Mouse (Mus musculus) heart, postnatal 0 days (tissue): ENCODE data around the gene St6galnac5. TPM values are rescaled to one million over a fixed set of nuclear protein-coding genes. Genes with fewer than 3 reads are reported as not detected.
"Not testable (repeated sequence)": the region's sequence is repeated elsewhere in the genome, so short reads cannot be mapped to it uniquely, and the experiment has no call there.

ENCODE experiments used
- ATAC-seq: fragments of 200-750 bp; cut with Nextera tagmentation; 2 replicates; pipeline ENCODE4 v1.8.0; 2017; ENCODE audit warnings: low read depth, moderate number of reproducible peaks, moderate library complexity; ENCODE audit not compliant: insufficient read depth
- DNase-seq: peaks from one replicate; pipeline ENCODE4 v3.0.0-alpha.2; 2016; ENCODE audit warnings: low spot score
- H3K27ac ChIP-seq: fragments of 300-500 bp; sonication (generic); 2 replicates; pipeline ENCODE4 v1.5.1; 2014; ENCODE audit warnings: low read depth, mild to moderate bottlenecking
- H3K27me3 ChIP-seq: fragments of 300-500 bp; sonication (generic); 2 replicates; pipeline ENCODE4 v1.6.1; 2014; ENCODE audit warnings: low read length, mixed read lengths; ENCODE audit not compliant: control insufficient read depth, insufficient read depth
- H3K36me3 ChIP-seq: fragments of 300-500 bp; sonication (generic); replicated peaks from 2 replicates; pipeline ENCODE4 v1.6.1; 2014; ENCODE audit warnings: low read length, mixed read lengths; ENCODE audit not compliant: control insufficient read depth, insufficient read depth
- H3K4me1 ChIP-seq: fragments of 300-500 bp; sonication (generic); 2 replicates; pipeline ENCODE4 v1.6.1; 2014; ENCODE audit warnings: antibody characterized with exemption; ENCODE audit not compliant: control insufficient read depth, insufficient read depth
- H3K4me2 ChIP-seq: fragments of 300-500 bp; sonication (generic); 2 replicates; pipeline ENCODE4 v1.6.1; 2014; ENCODE audit warnings: low read depth, mild to moderate bottlenecking, low read length, moderate library complexity
- H3K4me3 ChIP-seq: fragments of 300-500 bp; sonication (generic); 2 replicates; pipeline ENCODE4 v1.5.1; 2014; ENCODE audit warnings: low read depth, low read length
- H3K9ac ChIP-seq: fragments of 300-500 bp; sonication (generic); replicated peaks from 2 replicates; pipeline ENCODE4 v1.6.1; 2014; ENCODE audit warnings: low read depth, low read length, mixed read lengths
- H3K9me3 ChIP-seq: fragments of 300-500 bp; sonication (generic); replicated peaks from 2 replicates; pipeline ENCODE4 v1.6.1; 2016; ENCODE audit warnings: low read length; ENCODE audit not compliant: control insufficient read depth
- CTCF ChIP-seq: IDR thresholded peaks from 2 replicates; pipeline ENCODE4 v1.5.1; 2016; ENCODE audit warnings: antibody characterized with exemption, control low read depth, low read depth
- EP300 ChIP-seq: IDR thresholded peaks from 2 replicates; pipeline ENCODE4 v1.6.1; 2016; ENCODE audit warnings: antibody characterized with exemption, low read depth
- WGBS: fragments of 180-500 bp; shearing (Covaris S2); extraction: QIAGEN DNeasy Blood & Tissue Kit; methylation state at CpG from one replicate; pipeline ENCODE4 v1.1.7; 2014; 5-methylcytosine and 5-hydroxymethylcytosine counted together
- polyA plus RNA-seq: library from polyadenylated mRNA; unstranded; fragments of >200 nt; fragmentation: Nextera tagmentation; extraction: Ambion mirVana; gene quantifications from 2 replicates; pipeline ENCODE4 v1.2.1, GENCODE M21; 2015
- total RNA-seq: library from RNA; depleted of rRNA; stranded (reverse); fragments of >200 nt; gene quantifications from 2 replicates; pipeline ENCODE4 v1.2.3, GENCODE M21; 2014; ENCODE audit warnings: low replicate concordance

Gene St6galnac5
- total and polyA plus RNA-seq, 2 experiments from 2014 or later = 0.03 TPM; not detected in 1

DNA sequence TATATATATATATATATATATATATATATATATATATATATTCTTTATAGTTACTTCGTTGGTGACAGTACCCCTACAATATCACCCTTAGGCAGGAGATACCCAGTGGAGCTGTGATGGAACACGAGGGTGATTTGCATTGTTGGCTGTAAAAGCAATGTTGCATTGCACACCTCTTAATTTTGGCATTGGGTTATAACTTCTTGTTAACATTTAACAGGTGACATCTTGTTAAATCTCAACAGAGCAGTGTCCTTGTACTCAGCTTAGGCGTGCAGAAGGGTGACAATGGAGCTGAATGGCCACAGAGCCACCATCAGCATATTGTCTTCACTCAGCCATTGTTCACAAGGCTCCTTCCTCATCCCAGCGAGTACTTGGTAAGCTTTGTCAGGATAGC, 185.8 kb downstream of the St6galnac5 start:
- Histone ChIP-seq H3K27me3 (no peaks in the 10 kb centered on the region), H3K36me3 (0 out of 2 replicates have a peak, but pooled peaks cover 7% of the 10 kb centered on the region), H3K9ac (no peak overlapping the region), H3K9me3 (0 out of 2 replicates have a peak, but pooled peaks cover 3% of the 10 kb centered on the region), H3K4me1 (no peaks in the 10 kb centered on the region), H3K4me2 (no peak overlapping the region), H3K27ac (no peak overlapping the region), H3K4me3 (no peak overlapping the region)
- ATAC-seq (no peak), DNase-seq (no peak)
- WGBS = 85% methylated on average over 4 of the region's 4 CpGs
- TF ChIP-seq EP300 (no peak), CTCF (no peak)

DNA sequence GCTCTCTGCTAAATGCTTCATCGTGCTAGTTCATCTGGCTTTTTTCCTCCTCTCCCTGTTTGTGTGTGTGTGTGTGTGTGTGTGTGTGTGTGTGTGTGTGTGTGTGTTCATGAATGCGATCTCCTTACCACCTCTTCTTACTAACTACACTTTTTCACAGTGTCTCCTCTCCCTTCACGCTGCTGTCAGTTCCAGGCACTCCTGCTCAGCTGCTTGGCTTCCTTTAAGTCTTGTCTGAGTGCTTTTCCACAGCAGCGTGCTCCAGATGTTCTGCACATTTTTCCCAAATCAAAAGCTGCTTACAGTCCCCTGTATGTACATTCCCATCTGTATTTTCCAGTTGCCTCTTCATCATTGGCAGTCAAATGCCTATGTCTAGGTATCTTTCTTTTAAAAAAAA, 189.0 kb downstream of the St6galnac5 start:
- peaks cover 23% of the 10 kb centered on the region for H3K36me3 ChIP-seq
- H3K4me2 ChIP-seq = no peak overlapping the region
- no peak overlapping the region for H3K9ac ChIP-seq
- no peak overlapping the region for H3K4me3 ChIP-seq
- H3K9me3 ChIP-seq = 0 out of 2 replicates have a peak, but pooled peaks cover 3% of the 10 kb centered on the region
- H3K27me3 ChIP-seq = no peaks in the 10 kb centered on the region
- H3K27ac ChIP-seq = no peak overlapping the region
- no peak for ATAC-seq
- TF ChIP-seq EP300 = no peak
- TF ChIP-seq CTCF = no peak
- H3K4me1 ChIP-seq = no peaks in the 10 kb centered on the region
- WGBS = 87% methylated on average over 4 of the region's 4 CpGs
- no peak for DNase-seq

DNA sequence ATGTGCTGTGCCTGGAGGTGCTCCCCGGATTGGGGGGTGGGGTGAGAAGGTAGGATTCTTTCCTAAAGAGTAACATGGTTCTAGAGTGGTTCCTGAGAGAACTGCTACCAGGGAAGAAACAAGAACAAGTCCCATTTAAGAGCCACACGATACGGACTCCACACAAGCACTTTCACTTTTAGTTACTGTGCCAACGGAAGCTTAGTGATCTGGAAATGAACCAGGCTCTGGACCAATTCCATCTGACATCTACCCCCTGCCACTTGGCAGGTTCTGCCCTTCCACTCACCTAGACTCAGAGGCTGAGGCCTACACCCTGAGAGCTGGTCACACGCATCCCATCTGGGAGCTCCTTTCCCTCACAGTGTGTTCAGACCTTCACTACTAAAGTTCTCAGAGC, 189.4 kb downstream of the St6galnac5 start:
- Histone ChIP-seq H3K4me1 (no peaks in the 10 kb centered on the region), H3K4me3 (no peak overlapping the region), H3K36me3 (peaks cover 28% of the 10 kb centered on the region), H3K9ac (no peak overlapping the region), H3K9me3 (0 out of 2 replicates have a peak, but pooled peaks cover 3% of the 10 kb centered on the region), H3K4me2 (no peak overlapping the region), H3K27me3 (no peaks in the 10 kb centered on the region), H3K27ac (no peak overlapping the region)
- ATAC-seq = no peak
- 77% methylated on average over 5 of the region's 5 CpGs for WGBS
- TF ChIP-seq CTCF (no peak), EP300 (no peak)
- DNase-seq = no peak

DNA sequence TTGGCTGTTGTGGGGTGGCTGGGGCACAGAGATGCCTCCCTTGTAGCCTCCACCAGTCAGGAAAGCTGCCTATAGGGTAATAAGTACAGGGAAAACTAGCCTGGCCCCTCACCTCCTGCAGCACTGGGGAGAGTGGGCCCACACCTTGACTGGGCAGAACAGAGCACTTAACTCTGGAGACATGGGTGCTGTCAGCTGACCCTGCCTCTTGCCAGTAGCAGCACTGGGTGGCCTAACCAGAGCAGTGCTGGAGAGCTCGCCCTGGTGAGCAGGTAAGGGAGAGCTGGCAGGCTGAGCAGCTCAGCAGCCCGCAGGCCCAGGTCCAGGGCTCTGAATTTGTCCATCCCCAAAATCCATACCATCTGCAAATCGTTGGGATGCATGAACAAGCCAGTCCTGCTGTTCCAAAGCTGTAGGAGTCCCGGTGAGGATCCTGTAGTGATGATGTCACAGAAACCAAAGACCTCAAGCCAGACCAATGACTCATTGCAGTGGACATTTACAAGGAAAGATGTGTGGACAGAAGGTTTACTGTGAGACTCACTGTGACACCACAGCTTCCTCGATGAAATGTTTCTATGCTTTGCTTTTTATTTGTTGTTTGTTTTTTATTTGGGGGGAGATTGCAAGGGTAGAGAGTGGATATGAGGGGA, 193.6 kb downstream of the St6galnac5 start:
- H3K4me1 ChIP-seq, H3K27me3 ChIP-seq, H3K4me2 ChIP-seq, H3K9ac ChIP-seq, H3K9me3 ChIP-seq, DNase-seq, H3K27ac ChIP-seq, H3K4me3 ChIP-seq, ATAC-seq: not testable (repeated sequence)
- peaks cover 34% of the 10 kb centered on the region for H3K36me3 ChIP-seq
- WGBS = 81% methylated on average over 5 of the region's 5 CpGs

DNA sequence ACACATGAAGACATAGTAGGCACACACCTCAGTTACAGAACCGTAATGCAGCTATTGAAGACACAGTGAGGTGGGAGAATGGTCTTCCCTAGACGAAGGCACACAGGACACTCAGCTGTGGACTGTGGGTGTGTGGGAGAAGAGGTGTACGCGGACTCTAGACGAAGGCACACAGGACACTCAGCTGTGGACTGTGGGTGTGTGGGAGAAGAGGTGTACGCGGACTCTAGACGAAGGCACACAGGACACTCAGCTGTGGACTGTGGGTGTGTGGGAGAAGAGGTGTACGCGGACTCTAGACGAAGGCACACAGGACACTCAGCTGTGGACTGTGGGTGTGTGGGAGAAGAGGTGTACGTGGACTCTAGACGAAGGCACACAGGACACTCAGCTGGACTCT, 197.7 kb downstream of the St6galnac5 start:
- not testable (repeated sequence) for H3K4me2 ChIP-seq, ATAC-seq, H3K9ac ChIP-seq, H3K27me3 ChIP-seq, H3K4me1 ChIP-seq, H3K27ac ChIP-seq, H3K4me3 ChIP-seq, H3K9me3 ChIP-seq, DNase-seq
- H3K36me3 ChIP-seq = peaks cover 13% of the 10 kb centered on the region
- WGBS = 87% methylated on average over 7 of the region's 13 CpGs

DNA sequence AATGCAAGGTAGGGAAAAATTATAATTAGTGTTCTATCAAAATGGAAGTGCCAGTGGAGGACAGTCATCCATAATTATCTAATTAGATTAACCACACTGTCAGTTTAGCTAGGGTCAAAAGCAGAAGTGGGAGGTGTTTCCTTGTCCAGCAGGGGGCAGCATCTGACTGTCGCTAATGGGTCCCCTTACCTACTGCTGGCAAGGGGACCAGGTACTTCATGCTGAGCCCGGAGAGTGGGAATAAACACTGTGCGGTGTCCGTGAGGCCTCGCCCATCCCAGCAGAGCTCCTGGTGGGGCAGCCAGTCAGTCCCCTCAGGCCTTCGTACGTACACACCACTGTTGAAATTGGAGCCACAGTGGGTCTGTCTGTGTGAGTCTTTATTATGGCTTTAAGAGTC, 198.3 kb downstream of the St6galnac5 start:
- no peaks in the 10 kb centered on the region for H3K9me3 ChIP-seq
- 38% methylated on average over 7 of the region's 7 CpGs for WGBS
- no peak overlapping the region for H3K4me3 ChIP-seq
- H3K4me2 ChIP-seq = no peak overlapping the region
- ATAC-seq = peak; percentile 64
- H3K27me3 ChIP-seq = no peaks in the 10 kb centered on the region
- peaks cover 12% of the 10 kb centered on the region for H3K36me3 ChIP-seq
- H3K27ac ChIP-seq = no peak overlapping the region
- H3K4me1 ChIP-seq = no peaks in the 10 kb centered on the region
- DNase-seq = peak; percentile 61
- no peak overlapping the region for H3K9ac ChIP-seq
- TF ChIP-seq CTCF = peak; percentile 88
- no peak for TF ChIP-seq EP300
